ENCODE assay signal across 21 mouse cellular contexts in genomic region chr2:51304694-51305093, GRCm38 (mm10).
DNase-seq lines count a peak whose midpoint lies in the region; ATAC-seq lines count a peak whose summit lies in the region.
"Had no signal": no experiment of that assay in that cellular context is flagged by ENCODE, and none has a peak within 500 bp of the region (broad histone marks: within the 10 kb centered on the region; RNA-seq: fewer than 3 reads in every experiment).

No protein-coding gene starts in this region.

- no peaks in the 10 kb centered on the region for H3K36me3 ChIP-seq in midbrain, embryonic 10.5 days
- no peaks in the 10 kb centered on the region for H3K36me3 ChIP-seq in midbrain, embryonic 15.5 days (replicated peaks)
- H3K36me3 ChIP-seq in forebrain, embryonic 13.5 days (ENCODE audit: poor library complexity, severe bottlenecking): no peaks in the 10 kb centered on the region
- H3K36me3 ChIP-seq: embryonic facial prominence, embryonic 12.5 days; G1E; hindbrain, embryonic 15.5 days; limb, embryonic 15.5 days; liver, embryonic 15.5 days had no signal

- no peak overlapping the region for H3K9ac ChIP-seq in midbrain, embryonic 15.5 days
- H3K9ac ChIP-seq in forebrain, embryonic 13.5 days: no peak overlapping the region
- H3K9ac ChIP-seq: embryonic facial prominence, embryonic 12.5 days; hindbrain, embryonic 15.5 days; limb, embryonic 15.5 days; liver, embryonic 15.5 days had no signal

- no peaks in the 10 kb centered on the region for H3K9me3 ChIP-seq in midbrain, embryonic 10.5 days (replicated peaks)
- H3K9me3 ChIP-seq in midbrain, embryonic 15.5 days: no peaks in the 10 kb centered on the region
- no peaks in the 10 kb centered on the region for H3K9me3 ChIP-seq in forebrain, embryonic 13.5 days (replicated peaks)
- H3K9me3 ChIP-seq: embryonic facial prominence, embryonic 12.5 days; hindbrain, embryonic 15.5 days; limb, embryonic 15.5 days; liver, embryonic 15.5 days had no signal

- 83% methylated on average over 6 of the region's 6 CpGs for WGBS in midbrain, embryonic 10.5 days
- WGBS in midbrain, embryonic 15.5 days: 48% methylated on average over 6 of the region's 6 CpGs
- WGBS in forebrain, embryonic 13.5 days: 75% methylated on average over 6 of the region's 6 CpGs

- H3K4me2 ChIP-seq in midbrain, embryonic 15.5 days: no peak overlapping the region
- H3K4me2 ChIP-seq in forebrain, embryonic 13.5 days: no peak overlapping the region
- H3K4me2 ChIP-seq: embryonic facial prominence, embryonic 12.5 days; hindbrain, embryonic 15.5 days; limb, embryonic 15.5 days; liver, embryonic 15.5 days had no signal

- H3K27ac ChIP-seq in midbrain, embryonic 10.5 days (replicated peaks): 0 out of 2 replicates have a peak overlapping the region, but pooled peaks have one; percentile 17
- H3K27ac ChIP-seq in midbrain, embryonic 15.5 days: no peak overlapping the region; the same call in 1 of the 2 replicates
- no peak overlapping the region for H3K27ac ChIP-seq in forebrain, embryonic 13.5 days
- H3K27ac ChIP-seq: embryonic facial prominence, embryonic 12.5 days; hindbrain, embryonic 15.5 days; kidney, postnatal 0 days; layer of hippocampus, adult 2 months; limb, embryonic 15.5 days; liver, embryonic 15.5 days; stomach, postnatal 0 days had no signal

- H3K27me3 ChIP-seq in midbrain, embryonic 10.5 days (ENCODE audit: low read depth, poor library complexity, severe bottlenecking): no peaks in the 10 kb centered on the region
- H3K27me3 ChIP-seq in midbrain, embryonic 15.5 days (replicated peaks): no peaks in the 10 kb centered on the region
- H3K27me3 ChIP-seq in forebrain, embryonic 13.5 days: no peaks in the 10 kb centered on the region
- H3K27me3 ChIP-seq: embryonic facial prominence, embryonic 12.5 days; hindbrain, embryonic 15.5 days; limb, embryonic 15.5 days; liver, embryonic 15.5 days had no signal

- H3K4me1 ChIP-seq in midbrain, embryonic 10.5 days: no peaks in the 10 kb centered on the region
- H3K4me1 ChIP-seq in midbrain, embryonic 15.5 days: 0 out of 2 replicates have a peak, but pooled peaks cover 7% of the 10 kb centered on the region
- no peaks in the 10 kb centered on the region for H3K4me1 ChIP-seq in forebrain, embryonic 13.5 days
- H3K4me1 ChIP-seq: hindbrain, embryonic 15.5 days; limb, embryonic 15.5 days; liver, embryonic 15.5 days had no signal

- H3K4me3 ChIP-seq in midbrain, embryonic 10.5 days: no peak overlapping the region
- H3K4me3 ChIP-seq in midbrain, embryonic 15.5 days: no peak overlapping the region
- no peak overlapping the region for H3K4me3 ChIP-seq in forebrain, embryonic 13.5 days
- H3K4me3 ChIP-seq: embryonic facial prominence, embryonic 12.5 days; hindbrain, embryonic 15.5 days; layer of hippocampus, adult 2 months; limb, embryonic 15.5 days; liver, embryonic 15.5 days had no signal

- DNase-seq in adrenal gland, adult (ENCODE audit: inconsistent age in 2 of 2, low spot score in 1 of 2): peak; percentile 43 to 74
- DNase-seq in adrenal gland, postnatal 4 days (ENCODE audit: low spot score in 2 of 2): no peak
- no peak for DNase-seq in midbrain, embryonic 10.5 days (ENCODE audit: low spot score)
- DNase-seq in adrenal gland, postnatal 36 days: peak; percentile 30 to 33
- no peak for DNase-seq in cerebellum, adult 9-10 months
- DNase-seq: cerebellum, adult 9-11 months; layer of hippocampus, postnatal 36 days; midbrain, embryonic 14.5 days; thymus, postnatal 14 days had no signal

- no peak for ATAC-seq in midbrain, embryonic 15.5 days (replicated peaks)
- ATAC-seq in forebrain, embryonic 13.5 days: no peak
- ATAC-seq in activated CD4-positive, CD25-positive, alpha-beta regulatory T cell, adult 4 months: no peak
- ATAC-seq: forebrain, embryonic 16.5 days had no signal

Comparison
In these comparisons a context has a peak if more than half of its experiments do, and no peak if none do; other contexts are left out.
1. DNase-seq: peak in adrenal gland, adult (2 of 2) and adrenal gland, postnatal 36 days (2 of 2); none in adrenal gland, postnatal 4 days (0 of 2), midbrain, embryonic 10.5 days (single experiment) and cerebellum, adult 9-10 months (single experiment).